Mouse (Mus musculus) heart, embryonic 11.5 days (tissue): ENCODE measurements around the gene 9230102O04Rik. TPM values are rescaled to one million over a fixed set of nuclear protein-coding genes. Genes with fewer than 3 reads are reported as not detected.

Experiments used
- ATAC-seq: fragments of 200-750 bp; cut with Nextera tagmentation; replicated peaks from 2 replicates; pipeline ENCODE4 v1.8.0; 2017; ENCODE audit warnings: moderate library complexity; ENCODE audit not compliant: insufficient number of reproducible peaks, low FRiP score, low TSS enrichment
- H3K27ac ChIP-seq: fragments of 300-500 bp; sonication (generic); 2 replicates; pipeline ENCODE4 v1.5.1; 2014; ENCODE audit warnings: mild to moderate bottlenecking, low read depth, low read length
- H3K27me3 ChIP-seq: fragments of 300-500 bp; sonication (generic); 2 replicates; pipeline ENCODE4 v1.6.1; 2014; ENCODE audit warnings: mild to moderate bottlenecking, low read length, mixed read lengths; ENCODE audit not compliant: control insufficient read depth, insufficient read depth
- H3K36me3 ChIP-seq: fragments of 300-500 bp; sonication (generic); 2 replicates; pipeline ENCODE4 v1.6.1; 2014; ENCODE audit warnings: mild to moderate bottlenecking, low read length, moderate library complexity, mixed read lengths; ENCODE audit not compliant: control insufficient read depth, insufficient read depth
- H3K4me1 ChIP-seq: fragments of 300-500 bp; sonication (generic); 2 replicates; pipeline ENCODE4 v1.6.1; 2014; ENCODE audit warnings: low read length; ENCODE audit not compliant: control insufficient read depth, insufficient read depth
- H3K4me2 ChIP-seq: fragments of 300-500 bp; sonication (generic); 2 replicates; pipeline ENCODE4 v1.6.1; 2014; ENCODE audit warnings: mild to moderate bottlenecking, moderate library complexity
- H3K4me3 ChIP-seq: fragments of 300-500 bp; sonication (generic); 2 replicates; pipeline ENCODE4 v1.5.1; 2014; ENCODE audit warnings: low read depth, low read length
- H3K9ac ChIP-seq: fragments of 300-500 bp; sonication (generic); 2 replicates; pipeline ENCODE4 v1.6.1; 2014; ENCODE audit warnings: mild to moderate bottlenecking, low read depth, low read length, moderate library complexity
- H3K9me3 ChIP-seq: fragments of 300-500 bp; sonication (generic); replicated peaks from 2 replicates; pipeline ENCODE4 v1.6.1; 2016; ENCODE audit warnings: low read length; ENCODE audit not compliant: control insufficient read depth
- WGBS: fragments of 180-500 bp; shearing (Covaris S2); extraction: QIAGEN DNeasy Blood & Tissue Kit; methylation state at CpG from one replicate; pipeline ENCODE4 v1.1.7; 2014; ENCODE audit not compliant: insufficient replicate concordance; 5-methylcytosine and 5-hydroxymethylcytosine counted together
- polyA plus RNA-seq: library from polyadenylated mRNA; unstranded; fragments of >200 nt; fragmentation: Nextera tagmentation; extraction: Ambion mirVana; gene quantifications from 2 replicates; pipeline ENCODE4 v1.2.1, GENCODE M21; 2014

9230102O04Rik gene
- polyA plus RNA-seq, 1 experiment from 2014 or later: 0.89 TPM

GRCm38 (mm10) chr2:9897846-9898245 lies 8.5 kb upstream of the 9230102O04Rik start:
- Histone ChIP-seq H3K9ac (no peak overlapping the region), H3K27ac (no peak overlapping the region), H3K4me1 (peaks cover 3% of the 10 kb centered on the region; the same call in 1 of the 2 replicates), H3K27me3 (peaks cover 71% of the 10 kb centered on the region), H3K36me3 (no peaks in the 10 kb centered on the region), H3K4me2 (no peak overlapping the region), H3K4me3 (no peak overlapping the region), H3K9me3 (no peaks in the 10 kb centered on the region)
- ATAC-seq: no peak
- WGBS: 18% methylated on average over 8 of the region's 8 CpGs

- no peak; the same call in 1 of the 2 replicates for ATAC-seq
- H3K27me3 ChIP-seq: peaks cover 77% of the 10 kb centered on the region
- no peak overlapping the region for H3K27ac ChIP-seq
- H3K4me3 ChIP-seq: peak overlapping the region; percentile 31
- no peaks in the 10 kb centered on the region for H3K9me3 ChIP-seq
- 1% methylated on average over 22 of the region's 22 CpGs for WGBS
- peak overlapping the region; percentile 56 for H3K4me2 ChIP-seq
- no peak overlapping the region for H3K9ac ChIP-seq
- H3K36me3 ChIP-seq: no peaks in the 10 kb centered on the region
- peaks cover 3% of the 10 kb centered on the region; the same call in 1 of the 2 replicates for H3K4me1 ChIP-seq
Measured at GRCm38 (mm10) chr2:9896097-9896770, 6.9 kb upstream of the 9230102O04Rik start.

- Histone ChIP-seq H3K4me3 (no peak overlapping the region), H3K27me3 (peaks cover 85% of the 10 kb centered on the region), H3K9ac (no peak overlapping the region), H3K4me2 (peak overlapping the region; percentile 56; the same call in 1 of the 2 replicates), H3K27ac (no peak overlapping the region), H3K4me1 (peaks cover 3% of the 10 kb centered on the region; the same call in 1 of the 2 replicates), H3K9me3 (no peaks in the 10 kb centered on the region), H3K36me3 (no peaks in the 10 kb centered on the region)
- under 1% methylated on average over 19 of the region's 19 CpGs for WGBS
- no peak for ATAC-seq
Measured at GRCm38 (mm10) chr2:9894836-9895593, 5.7 kb upstream of the 9230102O04Rik start.

- Histone ChIP-seq H3K4me1 (peaks cover 7% of the 10 kb centered on the region; the same call in 1 of the 2 replicates), H3K4me2 (no peak overlapping the region), H3K36me3 (no peaks in the 10 kb centered on the region), H3K9me3 (no peaks in the 10 kb centered on the region), H3K4me3 (no peak overlapping the region), H3K27ac (no peak overlapping the region), H3K9ac (no peak overlapping the region), H3K27me3 (peaks cover 92% of the 10 kb centered on the region)
- no peak for ATAC-seq
- WGBS: under 1% methylated on average over 6 of the region's 6 CpGs
Measured at GRCm38 (mm10) chr2:9893272-9893953, 4.1 kb upstream of the 9230102O04Rik start.

DNA sequence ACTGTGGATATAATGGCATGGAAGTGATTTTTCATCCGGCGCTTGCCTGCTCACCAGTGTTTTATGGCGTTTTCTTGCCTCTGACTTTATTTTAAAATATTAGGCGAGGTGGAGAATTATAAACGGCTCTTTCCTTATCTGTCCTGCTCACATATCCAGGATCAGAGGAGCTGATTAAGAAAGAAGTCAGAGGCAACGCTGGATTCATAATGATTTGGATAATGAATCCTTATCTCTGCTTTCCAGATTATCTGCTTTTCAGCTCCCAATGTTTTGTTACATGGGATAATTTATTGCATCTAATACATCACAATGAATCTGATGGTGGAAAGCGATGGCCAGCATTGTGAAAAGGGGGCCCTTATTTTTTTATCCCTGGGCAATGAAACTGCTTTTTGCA lies 3.2 kb upstream of the 9230102O04Rik start:
- H3K4me3 ChIP-seq: no peak overlapping the region
- no peak overlapping the region for H3K4me2 ChIP-seq
- peaks cover 92% of the 10 kb centered on the region for H3K27me3 ChIP-seq
- ATAC-seq: no peak
- no peaks in the 10 kb centered on the region for H3K36me3 ChIP-seq
- 10% methylated on average over 7 of the region's 7 CpGs for whole genome bisulfite sequencing
- H3K9ac ChIP-seq: no peak overlapping the region
- H3K9me3 ChIP-seq: no peaks in the 10 kb centered on the region
- peaks cover 7% of the 10 kb centered on the region; the same call in 1 of the 2 replicates for H3K4me1 ChIP-seq
- no peak overlapping the region for H3K27ac ChIP-seq

GRCm38 (mm10) chr2:9890906-9891305 lies 1.6 kb upstream of the 9230102O04Rik start:
- WGBS: 4% methylated on average over 5 of the region's 5 CpGs
- no peak for ATAC-seq
- no peak overlapping the region for H3K4me3 ChIP-seq

DNA sequence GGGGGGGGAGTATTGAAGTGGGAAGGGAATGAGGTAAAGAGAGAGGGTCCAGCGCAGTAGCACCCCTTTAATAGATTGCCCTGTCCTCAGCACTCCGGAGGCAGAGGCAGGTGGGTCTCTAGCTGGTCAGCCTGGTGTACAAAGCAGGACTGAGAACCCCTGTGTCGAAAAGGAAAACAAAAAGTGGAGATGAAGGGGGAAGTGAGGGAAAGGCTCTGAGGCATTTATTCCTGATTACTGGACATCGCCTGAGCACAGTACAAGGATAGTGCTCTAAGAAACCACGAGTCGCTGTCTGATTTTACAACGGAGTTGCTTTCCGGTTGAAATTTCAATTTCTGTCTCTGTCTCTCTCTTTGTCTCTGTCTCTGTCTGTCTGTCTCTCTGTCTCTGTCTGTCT lies 911 bp upstream of the 9230102O04Rik start:
- peak overlapping the region; percentile 39 for H3K4me3 ChIP-seq
- ATAC-seq: no peak
- 7% methylated on average over 8 of the region's 8 CpGs for WGBS

More at GRCm38 (mm10) chr2:9890906-9891305, 1.6 kb upstream of the 9230102O04Rik start:
- Histone ChIP-seq H3K36me3 (no peaks in the 10 kb centered on the region), H3K9ac (no peak overlapping the region), H3K27me3 (peaks cover 92% of the 10 kb centered on the region), H3K4me1 (peaks cover 6% of the 10 kb centered on the region; the same call in 1 of the 2 replicates), H3K27ac (no peak overlapping the region), H3K4me2 (no peak overlapping the region), H3K9me3 (no peaks in the 10 kb centered on the region)

DNA sequence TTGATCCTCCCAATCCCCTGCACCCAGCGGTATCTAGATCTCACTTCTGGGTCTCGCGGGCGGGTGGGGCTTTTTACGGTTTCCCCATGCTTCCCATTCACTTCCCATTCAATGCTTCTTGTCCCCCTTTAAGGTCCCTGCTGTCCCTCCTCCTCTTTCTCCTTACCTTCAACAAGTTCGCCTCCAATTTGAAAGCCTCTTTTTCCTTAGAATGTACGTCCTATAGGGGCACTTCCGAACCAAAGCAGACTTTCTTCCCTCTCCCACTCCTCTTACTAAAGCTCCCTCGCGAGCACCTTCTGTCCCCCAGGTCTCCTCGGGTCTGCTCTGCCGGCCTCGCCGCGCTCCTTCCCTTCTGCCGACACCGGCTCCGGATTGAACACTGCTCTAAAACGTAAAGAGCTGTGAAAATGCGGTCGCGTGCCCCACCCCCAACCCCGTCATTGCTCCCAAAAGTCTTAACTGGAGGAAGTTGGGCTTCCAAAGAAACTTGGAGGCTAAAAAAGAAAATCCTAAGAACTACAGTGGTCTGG lies 377 bp upstream of the 9230102O04Rik start, which contains the start of gene Gata3:
Gene Gata3 (minus strand): TSS at position 384 of the 533 bp plus-strand sequence.
- Histone ChIP-seq H3K36me3 (no peaks in the 10 kb centered on the region), H3K9ac (no peak within 1 kb of the TSS), H3K4me3 (peak within 1 kb of the TSS; percentile 39), H3K4me2 (peak within 1 kb of the TSS; percentile 69), H3K27me3 (peaks cover 92% of the 10 kb centered on the region), H3K9me3 (no peaks in the 10 kb centered on the region), H3K27ac (no peak within 1 kb of the TSS), H3K4me1 (peaks cover 4% of the 10 kb centered on the region; the same call in 1 of the 2 replicates)
- ATAC-seq: no peak
- under 1% methylated on average over 23 of the region's 23 CpGs for WGBS

More for the DNA sequence above, 911 bp upstream of the 9230102O04Rik start:
- H3K9me3 ChIP-seq: no peaks in the 10 kb centered on the region
- peaks cover 92% of the 10 kb centered on the region for H3K27me3 ChIP-seq
- no peaks in the 10 kb centered on the region for H3K36me3 ChIP-seq
- no peak overlapping the region for H3K27ac ChIP-seq
- no peak overlapping the region for H3K9ac ChIP-seq
- H3K4me2 ChIP-seq: peak overlapping the region; percentile 69; the same call in 1 of the 2 replicates
- peaks cover 4% of the 10 kb centered on the region; the same call in 1 of the 2 replicates for H3K4me1 ChIP-seq
